Mouse (Mus musculus): Measurements from ENCODE around the gene Aff2. TPM values are rescaled to one million over a fixed set of nuclear protein-coding genes. Genes with fewer than 3 reads are reported as not detected.

Aff2 gene
- 11.9 and 13.3 TPM in 2 replicates for polyA plus RNA-seq (2016; fragmentation: Nextera tagmentation; extraction: Ambion mirVana)

GRCm38 (mm10) chrX:69360238-69361054, at the start of gene Aff2:
Aff2 (plus strand) TSS chrX:69360294.
- Histone ChIP-seq H3K9ac (peak within 1 kb of the TSS; percentile 64), H3K4me1 (no peaks in the 10 kb centered on the region), H3K4me2 (replicated peaks) (peak within 1 kb of the TSS; percentile 61), H3K4me3 (peak within 1 kb of the TSS; percentile 62), H3K27ac (no peak within 1 kb of the TSS), H3K9me3 (no peaks in the 10 kb centered on the region), H3K36me3 (no peaks in the 10 kb centered on the region), H3K27me3 (replicated peaks) (no peaks in the 10 kb centered on the region)
- ATAC-seq (ENCODE audit: low FRiP score, low read depth): peak; percentile 95
- 17% methylated on average over 51 of the region's 79 CpGs for WGBS

GRCm38 (mm10) chrX:69337296-69337695, 22.8 kb upstream of the Aff2 start:
- Histone ChIP-seq H3K9me3 (no peaks in the 10 kb centered on the region), H3K36me3 (no peaks in the 10 kb centered on the region), H3K9ac (no peak overlapping the region), H3K27me3 (replicated peaks) (no peaks in the 10 kb centered on the region), H3K4me3 (no peak overlapping the region), H3K4me2 (replicated peaks) (no peak overlapping the region), H3K4me1 (no peaks in the 10 kb centered on the region), H3K27ac (no peak overlapping the region)
- ATAC-seq (ENCODE audit: low FRiP score, low read depth): no peak

GRCm38 (mm10) chrX:69355621-69356020, 4.5 kb upstream of the Aff2 start:
- 81% methylated on average over 2 of the region's 2 CpGs for WGBS
- Histone ChIP-seq H3K4me2 (replicated peaks) (no peak overlapping the region), H3K4me3 (no peak overlapping the region), H3K9ac (no peak overlapping the region), H3K9me3 (no peaks in the 10 kb centered on the region), H3K27me3 (replicated peaks) (no peaks in the 10 kb centered on the region), H3K4me1 (no peaks in the 10 kb centered on the region), H3K27ac (no peak overlapping the region), H3K36me3 (no peaks in the 10 kb centered on the region)
- ATAC-seq (ENCODE audit: low FRiP score, low read depth): no peak

- WGBS: 36% methylated on average over 5 of the region's 5 CpGs
- no peak overlapping the region for H3K9ac ChIP-seq
- no peak overlapping the region for H3K27ac ChIP-seq
- ATAC-seq (ENCODE audit: low FRiP score, low read depth): no peak
- H3K4me2 ChIP-seq (replicated peaks): peak overlapping the region; percentile 61
- peak overlapping the region; percentile 62; the same call in 1 of the 2 replicates for H3K4me3 ChIP-seq
- no peaks in the 10 kb centered on the region for H3K36me3 ChIP-seq
- no peaks in the 10 kb centered on the region for H3K4me1 ChIP-seq
- no peaks in the 10 kb centered on the region for H3K27me3 ChIP-seq (replicated peaks)
- no peaks in the 10 kb centered on the region for H3K9me3 ChIP-seq
Observed at GRCm38 (mm10) chrX:69359360-69359759, 734 bp upstream of the Aff2 start.

DNA sequence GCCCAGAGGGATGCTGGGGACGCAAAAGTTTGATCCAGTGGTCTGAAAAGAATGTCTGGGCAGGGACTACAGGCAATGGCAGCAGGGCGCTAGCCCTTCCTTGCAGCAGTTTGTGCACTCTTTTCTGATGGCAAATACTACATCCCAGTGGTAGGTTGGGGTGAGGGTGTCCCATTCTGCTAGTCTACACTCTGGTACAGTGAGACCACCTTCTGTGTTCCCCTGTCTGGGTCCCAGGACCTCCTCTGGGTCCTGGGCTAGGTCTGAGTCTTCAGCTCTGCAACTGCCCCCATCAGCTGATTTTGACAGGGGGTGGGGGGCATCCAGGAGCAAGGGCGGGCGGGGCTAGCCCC, 233 bp upstream of the Aff2 start:
- no peaks in the 10 kb centered on the region for H3K4me1 ChIP-seq
- ATAC-seq (ENCODE audit: low FRiP score, low read depth): no peak; the same call in 1 of the 2 replicates
- H3K27me3 ChIP-seq (replicated peaks): no peaks in the 10 kb centered on the region
- peak overlapping the region; percentile 61 for H3K4me2 ChIP-seq (replicated peaks)
- no peaks in the 10 kb centered on the region for H3K9me3 ChIP-seq
- no peaks in the 10 kb centered on the region for H3K36me3 ChIP-seq
- WGBS: 35% methylated on average over 4 of the region's 4 CpGs
- H3K27ac ChIP-seq: no peak overlapping the region
- H3K4me3 ChIP-seq: peak overlapping the region; percentile 62
- H3K9ac ChIP-seq: no peak overlapping the region

DNA sequence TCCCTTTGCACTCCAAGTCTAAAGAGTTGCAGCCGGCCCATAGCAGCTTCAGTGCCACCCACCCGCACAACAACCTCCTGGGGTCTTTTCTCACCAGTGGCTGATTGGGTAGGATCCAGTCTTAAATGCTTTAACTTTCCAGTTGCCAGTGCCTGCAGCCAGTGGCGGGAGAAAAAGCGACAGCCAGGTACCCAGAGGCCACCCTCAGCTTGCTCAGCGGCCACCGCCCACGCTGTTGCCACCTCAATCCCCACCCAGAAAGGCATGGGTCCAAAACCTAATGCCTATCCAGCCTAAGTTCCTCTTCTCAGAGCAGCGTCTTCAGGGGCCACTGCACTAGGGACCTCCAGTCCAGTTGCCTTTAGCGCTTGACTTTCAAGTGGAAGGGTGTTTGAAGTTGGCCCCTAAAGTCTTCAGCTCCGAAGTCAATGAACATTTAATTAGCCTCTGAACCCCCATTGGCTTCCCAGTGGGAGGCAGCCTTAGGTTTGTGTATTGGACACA, 1.0 kb downstream of the Aff2 start:
- ATAC-seq (ENCODE audit: low FRiP score, low read depth): 0 out of 2 replicates have a peak, but pooled peaks have one; percentile 1

GRCm38 (mm10) chrX:69364198-69364597, 4.1 kb downstream of the Aff2 start:
- no peak overlapping the region for H3K4me2 ChIP-seq (replicated peaks)
- no peak overlapping the region for H3K4me3 ChIP-seq
- H3K4me1 ChIP-seq: no peaks in the 10 kb centered on the region
- H3K9ac ChIP-seq: no peak overlapping the region
- H3K36me3 ChIP-seq: no peaks in the 10 kb centered on the region
- H3K27me3 ChIP-seq (replicated peaks): no peaks in the 10 kb centered on the region
- H3K9me3 ChIP-seq: no peaks in the 10 kb centered on the region
- H3K27ac ChIP-seq: no peak overlapping the region
- no peak for ATAC-seq (ENCODE audit: low FRiP score, low read depth)
- 11% methylated on average over 2 of the region's 2 CpGs for WGBS

More for the DNA sequence above, 1.0 kb downstream of the Aff2 start:
- WGBS: 21% methylated on average over 10 of the region's 10 CpGs
- peak overlapping the region; percentile 61 for H3K4me2 ChIP-seq (replicated peaks)
- H3K36me3 ChIP-seq: no peaks in the 10 kb centered on the region
- H3K27me3 ChIP-seq (replicated peaks): no peaks in the 10 kb centered on the region
- H3K9me3 ChIP-seq: no peaks in the 10 kb centered on the region
- peak overlapping the region; percentile 64 for H3K9ac ChIP-seq
- H3K4me3 ChIP-seq: peak overlapping the region; percentile 62
- no peak overlapping the region for H3K27ac ChIP-seq
- H3K4me1 ChIP-seq: no peaks in the 10 kb centered on the region

DNA sequence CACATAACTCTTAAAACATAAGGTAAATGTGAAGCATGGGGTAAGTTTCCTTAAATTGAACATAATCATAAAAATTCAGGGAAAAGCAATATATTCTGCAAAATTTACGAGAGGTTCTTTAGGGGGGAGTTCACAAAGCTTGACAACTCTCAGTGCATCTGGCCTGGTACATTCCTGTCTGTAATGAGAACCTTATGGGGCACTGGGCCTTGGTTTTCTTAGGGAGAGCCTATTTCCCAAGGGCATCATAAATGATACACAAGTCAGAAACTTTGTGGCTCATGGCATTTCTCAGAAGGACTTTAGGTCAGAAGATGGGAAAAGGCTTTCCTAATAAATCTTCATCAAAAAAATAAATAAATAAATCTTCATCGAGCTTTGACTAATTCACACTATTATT, 13.2 kb downstream of the Aff2 start:
- ATAC-seq (ENCODE audit: low FRiP score, low read depth): no peak

DNA sequence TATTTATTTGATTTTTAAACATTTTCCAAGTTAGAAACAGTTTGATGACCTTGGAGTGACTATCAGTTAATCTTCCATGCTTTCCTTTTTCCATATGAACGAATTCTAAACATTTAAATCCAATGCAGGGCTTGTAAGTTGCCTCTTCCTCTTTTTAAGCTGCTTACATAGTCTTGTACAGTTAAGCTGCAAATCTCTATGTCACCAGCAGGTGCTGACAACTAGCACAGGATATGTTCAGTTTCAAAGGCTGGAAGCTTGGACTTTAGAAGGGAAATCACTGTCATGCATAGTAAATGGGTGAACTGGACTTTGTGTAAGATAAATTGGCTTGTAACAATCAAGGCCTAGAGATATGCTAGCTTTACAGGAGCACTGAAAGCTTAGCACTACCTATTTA, 29.6 kb downstream of the Aff2 start:
- no peak overlapping the region for H3K4me2 ChIP-seq (replicated peaks)
- no peaks in the 10 kb centered on the region for H3K9me3 ChIP-seq
- no peak overlapping the region for H3K27ac ChIP-seq
- no peak for ATAC-seq (ENCODE audit: low FRiP score, low read depth)
- no peak overlapping the region for H3K9ac ChIP-seq
- no peak overlapping the region for H3K4me3 ChIP-seq
- no peaks in the 10 kb centered on the region for H3K27me3 ChIP-seq (replicated peaks)
- H3K4me1 ChIP-seq: no peaks in the 10 kb centered on the region
- no peaks in the 10 kb centered on the region for H3K36me3 ChIP-seq
- 39% methylated on average over 1 of the region's 1 CpGs for WGBS

More for the DNA sequence above, 13.2 kb downstream of the Aff2 start:
- Histone ChIP-seq H3K27me3 (replicated peaks) (no peaks in the 10 kb centered on the region), H3K4me3 (no peak overlapping the region), H3K9ac (no peak overlapping the region), H3K27ac (no peak overlapping the region), H3K4me2 (replicated peaks) (no peak overlapping the region), H3K9me3 (no peaks in the 10 kb centered on the region), H3K4me1 (no peaks in the 10 kb centered on the region), H3K36me3 (no peaks in the 10 kb centered on the region)
- 56% methylated on average over 2 of the region's 2 CpGs for WGBS

GRCm38 (mm10) chrX:69415043-69415442, 54.9 kb downstream of the Aff2 start:
- Histone ChIP-seq H3K9ac (no peak overlapping the region), H3K27me3 (replicated peaks) (no peaks in the 10 kb centered on the region), H3K9me3 (no peaks in the 10 kb centered on the region), H3K4me2 (replicated peaks) (no peak overlapping the region), H3K4me1 (no peaks in the 10 kb centered on the region), H3K36me3 (no peaks in the 10 kb centered on the region), H3K27ac (no peak overlapping the region), H3K4me3 (no peak overlapping the region)
- WGBS: 64% methylated on average over 1 of the region's 1 CpGs
- no peak for ATAC-seq (ENCODE audit: low FRiP score, low read depth)

- no peak overlapping the region for H3K9ac ChIP-seq
- no peaks in the 10 kb centered on the region for H3K4me1 ChIP-seq
- H3K27me3 ChIP-seq (replicated peaks): no peaks in the 10 kb centered on the region
- WGBS: 65% methylated on average over 3 of the region's 3 CpGs
- H3K4me2 ChIP-seq (replicated peaks): no peak overlapping the region
- H3K36me3 ChIP-seq: no peaks in the 10 kb centered on the region
- no peaks in the 10 kb centered on the region for H3K9me3 ChIP-seq
- ATAC-seq (ENCODE audit: low FRiP score, low read depth): no peak
- no peak overlapping the region for H3K4me3 ChIP-seq
- no peak overlapping the region for H3K27ac ChIP-seq
Observed at GRCm38 (mm10) chrX:69438422-69438821, 78.3 kb downstream of the Aff2 start.

DNA sequence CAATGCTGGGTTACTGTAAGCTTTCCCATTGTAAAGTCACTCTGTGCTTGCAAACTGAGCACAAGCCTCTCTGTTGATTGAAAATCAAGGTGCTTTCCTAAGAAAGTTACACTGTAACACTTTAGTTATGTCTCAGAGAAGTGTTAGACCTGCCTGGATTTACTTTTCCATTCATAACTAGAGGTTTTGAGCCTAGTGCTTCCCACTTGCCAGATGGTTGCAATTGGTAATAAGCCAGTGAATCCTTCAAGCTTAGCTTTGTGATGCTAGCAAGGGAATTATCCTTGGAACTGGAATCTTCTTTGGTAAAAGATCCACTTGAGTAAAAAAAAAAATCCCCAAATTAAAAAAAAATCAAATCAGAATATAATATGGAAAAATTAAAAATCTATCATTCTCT, 81.8 kb downstream of the Aff2 start:
- no peak overlapping the region for H3K4me3 ChIP-seq
- H3K27me3 ChIP-seq (replicated peaks): no peaks in the 10 kb centered on the region

DNA sequence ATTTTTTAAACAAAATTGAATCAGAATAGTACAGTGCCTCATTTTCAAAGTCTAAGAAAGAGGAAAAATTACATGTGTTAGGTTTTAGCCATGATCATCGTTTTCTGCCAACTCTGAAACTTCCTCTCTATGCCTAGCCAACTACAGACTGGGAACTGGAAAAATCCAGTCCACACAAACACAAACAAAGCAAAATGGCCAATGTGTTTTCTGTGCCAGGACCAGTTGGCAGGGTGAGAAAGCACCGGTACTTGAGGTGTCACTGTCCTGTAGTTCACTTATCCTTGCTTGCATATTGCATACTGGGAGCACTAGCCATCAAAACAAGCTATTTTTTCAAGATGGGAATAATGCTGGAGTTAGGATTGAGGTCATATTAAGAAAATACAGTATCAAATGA, 100.8 kb downstream of the Aff2 start:
- 83% methylated on average over 2 of the region's 2 CpGs for WGBS
- no peak overlapping the region for H3K4me2 ChIP-seq (replicated peaks)
- ATAC-seq (ENCODE audit: low FRiP score, low read depth): no peak
- no peaks in the 10 kb centered on the region for H3K36me3 ChIP-seq
- no peak overlapping the region for H3K27ac ChIP-seq
- no peaks in the 10 kb centered on the region for H3K4me1 ChIP-seq
- H3K9me3 ChIP-seq: no peaks in the 10 kb centered on the region
- H3K27me3 ChIP-seq (replicated peaks): no peaks in the 10 kb centered on the region
- H3K9ac ChIP-seq: no peak overlapping the region
- no peak overlapping the region for H3K4me3 ChIP-seq

More for the DNA sequence above, 81.8 kb downstream of the Aff2 start:
- H3K4me2 ChIP-seq (replicated peaks): no peak overlapping the region
- no peak overlapping the region for H3K27ac ChIP-seq
- no peak for ATAC-seq (ENCODE audit: low FRiP score, low read depth)
- H3K9me3 ChIP-seq: no peaks in the 10 kb centered on the region
- H3K9ac ChIP-seq: no peak overlapping the region
- H3K4me1 ChIP-seq: no peaks in the 10 kb centered on the region
- no peaks in the 10 kb centered on the region for H3K36me3 ChIP-seq
